Mouse (Mus musculus) ES-Bruce4 (cell line): ENCODE results near the gene Gm10477.

Experiments used
- CTCF ChIP-seq: IDR thresholded peaks from one replicate; pipeline ENCODE4 v1.8.1; 2011; ENCODE audit warnings: low read depth, low read length
- EP300 ChIP-seq: IDR thresholded peaks from 2 replicates; pipeline ENCODE4 v1.6.1; 2011; ENCODE audit warnings: low read depth, low read length; ENCODE audit not compliant: insufficient read depth
- POLR2A ChIP-seq: IDR thresholded peaks from one replicate; pipeline ENCODE4 v1.8.1; 2011; ENCODE audit warnings: low read length; ENCODE audit not compliant: insufficient read depth

GRCm38 (mm10) chrX:56481906-56482305 lies 42.6 kb upstream of the Gm10477 start:
- no peak for TF ChIP-seq EP300
- no peak for TF ChIP-seq CTCF
- no peak for TF ChIP-seq POLR2A
